Mouse (Mus musculus) kidney, postnatal 0 days (tissue): ENCODE measurements around the gene Rab31. TPM values are rescaled to one million over a fixed set of nuclear protein-coding genes. Genes with fewer than 3 reads are reported as not detected.
A peak's percentile ranks its signal among the peaks of the same experiment; 100 is the strongest.

Experiments used
- ATAC-seq: fragments of 200-750 bp; cut with Nextera tagmentation; replicated peaks from 2 replicates; pipeline ENCODE4 v1.8.0; 2017; ENCODE audit warnings: low read depth, moderate number of reproducible peaks, moderate TSS enrichment, moderate library complexity; ENCODE audit not compliant: low FRiP score
- DNase-seq: peaks from one replicate; pipeline ENCODE4 v3.0.0-alpha.2; 2016; ENCODE audit warnings: low spot score
- H3K27ac ChIP-seq: fragments of 300-500 bp; sonication (generic); 2 replicates; pipeline ENCODE4 v1.5.1; 2014; ENCODE audit warnings: mild to moderate bottlenecking
- H3K27me3 ChIP-seq: fragments of 300-500 bp; sonication (generic); 2 replicates; pipeline ENCODE4 v1.6.1; 2014; ENCODE audit warnings: low read length, mixed read lengths; ENCODE audit not compliant: insufficient read depth
- H3K36me3 ChIP-seq: fragments of 300-500 bp; sonication (generic); 2 replicates; pipeline ENCODE4 v1.6.1; 2014; ENCODE audit warnings: low read length, mixed read lengths; ENCODE audit not compliant: insufficient read depth
- H3K4me1 ChIP-seq: fragments of 300-500 bp; sonication (generic); replicated peaks from 2 replicates; pipeline ENCODE4 v1.6.1; 2014; ENCODE audit warnings: antibody characterized with exemption, low read length, mixed read lengths; ENCODE audit not compliant: insufficient read depth
- H3K4me2 ChIP-seq: fragments of 300-500 bp; sonication (generic); 2 replicates; pipeline ENCODE4 v1.6.1; 2014; ENCODE audit warnings: mild to moderate bottlenecking, low read length, moderate library complexity, mixed read lengths
- H3K4me3 ChIP-seq: fragments of 300-500 bp; sonication (generic); replicated peaks from 2 replicates; pipeline ENCODE4 v1.5.1; 2014; ENCODE audit warnings: low read depth, low read length
- H3K9ac ChIP-seq: fragments of 300-500 bp; sonication (generic); 2 replicates; pipeline ENCODE4 v1.6.1; 2014; ENCODE audit warnings: low read depth, low read length
- H3K9me3 ChIP-seq: fragments of 300-500 bp; sonication (generic); replicated peaks from 2 replicates; pipeline ENCODE4 v1.6.1; 2016; ENCODE audit warnings: low read length, inconsistent platforms, mixed read lengths
- CTCF ChIP-seq: IDR thresholded peaks from 2 replicates; pipeline ENCODE4 v1.5.1; 2016; ENCODE audit warnings: antibody characterized with exemption, low read depth, mild to moderate bottlenecking, moderate library complexity
- WGBS: fragments of 180-500 bp; shearing (Covaris S2); extraction: QIAGEN DNeasy Blood & Tissue Kit; methylation state at CpG from one replicate; pipeline ENCODE4 v1.1.7; 2014; 5-methylcytosine and 5-hydroxymethylcytosine counted together
- polyA plus RNA-seq: library from polyadenylated mRNA; unstranded; fragments of >200 nt; fragmentation: Nextera tagmentation; extraction: Ambion mirVana; gene quantifications from 2 replicates; pipeline ENCODE4 v1.2.1, GENCODE M21; 2015

Rab31 gene
- polyA plus RNA-seq, 1 experiment from 2014 or later: 30.0 TPM

- DNase-seq (peak; percentile 98), ATAC-seq (peak; percentile 93)
- Histone ChIP-seq H3K27me3 (no peaks in the 10 kb centered on the region), H3K4me3 (peak within 1 kb of the TSS; percentile 92), H3K9me3 (no peaks in the 10 kb centered on the region), H3K27ac (peak within 1 kb of the TSS; percentile 98), H3K9ac (peak within 1 kb of the TSS; percentile 98), H3K4me1 (peaks cover 14% of the 10 kb centered on the region; the same call in 1 of the 2 replicates), H3K4me2 (peak within 1 kb of the TSS; percentile 81), H3K36me3 (no peaks in the 10 kb centered on the region)
- WGBS: under 1% methylated on average over 83 of the region's 85 CpGs
- TF ChIP-seq CTCF: no peak
Observed at GRCm38 (mm10) chr17:65613463-65614412, 158.8 kb downstream of the Rab31 start, which contains the start of gene Vapa. Gene Vapa (minus strand): TSS chr17:65613555.

GRCm38 (mm10) chr17:65613142-65613462 lies 159.4 kb downstream of the Rab31 start:
- H3K27ac ChIP-seq: peak overlapping the region; percentile 98
- peak overlapping the region; percentile 92 for H3K4me3 ChIP-seq
- DNase-seq (no peak), ATAC-seq (peak; percentile 55; the same call in 1 of the 2 replicates)
- no peaks in the 10 kb centered on the region for H3K36me3 ChIP-seq
- peak overlapping the region; percentile 81 for H3K4me2 ChIP-seq
- H3K9ac ChIP-seq: peak overlapping the region; percentile 98
- under 1% methylated on average over 27 of the region's 42 CpGs for WGBS
- TF ChIP-seq CTCF: no peak
- no peaks in the 10 kb centered on the region for H3K9me3 ChIP-seq
- H3K4me1 ChIP-seq: peaks cover 14% of the 10 kb centered on the region; the same call in 1 of the 2 replicates
- H3K27me3 ChIP-seq: no peaks in the 10 kb centered on the region

GRCm38 (mm10) chr17:65612391-65613141 lies 160.0 kb downstream of the Rab31 start:
- Histone ChIP-seq H3K9ac (peak overlapping the region; percentile 98), H3K4me3 (peak overlapping the region; percentile 92), H3K27ac (peak overlapping the region; percentile 98), H3K4me1 (peaks cover 18% of the 10 kb centered on the region; the same call in 1 of the 2 replicates), H3K36me3 (no peaks in the 10 kb centered on the region), H3K27me3 (no peaks in the 10 kb centered on the region), H3K9me3 (no peaks in the 10 kb centered on the region), H3K4me2 (peak overlapping the region; percentile 81)
- ATAC-seq (peak; percentile 30), DNase-seq (peak; percentile 29)
- TF ChIP-seq CTCF: no peak
- under 1% methylated on average over 64 of the region's 91 CpGs for WGBS

GRCm38 (mm10) chr17:65611721-65612120 lies 160.8 kb downstream of the Rab31 start:
- Histone ChIP-seq H3K4me1 (peaks cover 22% of the 10 kb centered on the region; the same call in 1 of the 2 replicates), H3K27me3 (no peaks in the 10 kb centered on the region), H3K4me2 (peak overlapping the region; percentile 81), H3K4me3 (peak overlapping the region; percentile 92), H3K9me3 (no peaks in the 10 kb centered on the region), H3K36me3 (no peaks in the 10 kb centered on the region), H3K27ac (no peak overlapping the region), H3K9ac (peak overlapping the region; percentile 98; the same call in 1 of the 2 replicates)
- no peak for ATAC-seq
- TF ChIP-seq CTCF: no peak
- no peak for DNase-seq
- 4% methylated on average over 4 of the region's 4 CpGs for WGBS

GRCm38 (mm10) chr17:65608743-65609142 lies 163.8 kb downstream of the Rab31 start:
- 76% methylated on average over 5 of the region's 5 CpGs for WGBS

GRCm38 (mm10) chr17:65608312-65608687 lies 164.3 kb downstream of the Rab31 start:
- Histone ChIP-seq H3K27me3 (no peaks in the 10 kb centered on the region), H3K4me3 (no peak overlapping the region), H3K9me3 (no peaks in the 10 kb centered on the region), H3K36me3 (no peaks in the 10 kb centered on the region), H3K4me2 (no peak overlapping the region), H3K4me1 (peaks cover 22% of the 10 kb centered on the region; the same call in 1 of the 2 replicates), H3K27ac (no peak overlapping the region), H3K9ac (no peak overlapping the region)
- 78% methylated on average over 2 of the region's 2 CpGs for WGBS
- ATAC-seq (no peak), DNase-seq (no peak)
- TF ChIP-seq CTCF: no peak

More at GRCm38 (mm10) chr17:65608743-65609142, 163.8 kb downstream of the Rab31 start:
- no peak for TF ChIP-seq CTCF
- Histone ChIP-seq H3K9ac (no peak overlapping the region), H3K9me3 (no peaks in the 10 kb centered on the region), H3K4me1 (peaks cover 22% of the 10 kb centered on the region; the same call in 1 of the 2 replicates), H3K4me3 (no peak overlapping the region), H3K27me3 (no peaks in the 10 kb centered on the region), H3K4me2 (no peak overlapping the region), H3K27ac (no peak overlapping the region), H3K36me3 (no peaks in the 10 kb centered on the region)
- ATAC-seq (no peak), DNase-seq (no peak)
